Mouse (Mus musculus) right cerebral cortex, adult 18-20 months (tissue): ENCODE data around the gene Ppfibp2.
A peak's percentile ranks its signal among the peaks of the same experiment; 100 is the strongest.

Experiments
- DNase-seq: peaks from one replicate; pipeline ENCODE4 v3.0.0; 2022; ENCODE audit warnings: mixed read lengths

Ppfibp2 gene

DNA sequence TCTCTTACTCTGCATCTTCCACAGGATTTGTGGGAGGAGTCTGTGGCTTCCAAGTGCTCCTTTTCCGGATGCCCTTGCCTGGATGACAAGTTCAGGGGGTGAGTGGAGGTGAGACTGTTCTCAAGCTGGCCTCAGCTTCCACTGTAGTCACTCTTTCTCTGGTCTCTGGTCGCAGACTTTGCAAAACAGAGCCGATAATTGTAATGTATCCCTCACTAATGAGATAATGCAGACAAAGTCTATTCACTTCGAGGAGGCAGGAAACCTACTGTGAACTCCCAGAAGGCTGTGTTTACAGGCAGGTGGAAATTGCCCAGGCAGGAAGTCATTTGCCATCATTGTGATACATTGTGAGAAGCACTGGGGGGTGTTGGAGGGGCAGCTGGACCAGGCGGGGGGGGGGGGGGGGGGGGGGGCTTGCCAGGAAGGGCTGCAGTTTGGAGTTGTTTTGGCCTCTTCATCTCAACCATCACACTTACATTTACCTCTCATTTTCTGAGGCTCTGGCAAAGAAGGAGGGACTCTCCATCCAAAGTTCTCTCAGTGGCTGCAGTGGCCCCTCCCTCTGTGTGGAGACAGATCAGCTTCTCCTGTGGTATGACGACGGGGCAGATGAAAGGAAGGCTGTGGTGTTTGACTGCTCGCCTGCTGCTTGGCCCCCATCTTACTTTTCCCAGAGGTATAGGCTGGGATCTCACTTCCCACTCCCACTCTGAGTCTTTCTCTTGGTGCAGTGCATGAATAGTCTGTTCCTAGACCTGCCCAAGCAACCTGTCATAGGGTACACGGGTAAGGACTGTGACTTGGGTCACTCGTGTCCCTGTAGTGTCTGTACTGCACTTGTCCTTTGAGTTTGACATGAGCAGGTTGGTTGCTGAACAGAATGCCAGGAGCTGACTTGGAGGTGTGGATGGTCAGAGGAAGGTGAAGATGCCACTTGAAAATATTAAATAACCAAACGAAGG is 23.3 kb downstream of the Ppfibp2 start:
- DNase-seq: no peak

DNA sequence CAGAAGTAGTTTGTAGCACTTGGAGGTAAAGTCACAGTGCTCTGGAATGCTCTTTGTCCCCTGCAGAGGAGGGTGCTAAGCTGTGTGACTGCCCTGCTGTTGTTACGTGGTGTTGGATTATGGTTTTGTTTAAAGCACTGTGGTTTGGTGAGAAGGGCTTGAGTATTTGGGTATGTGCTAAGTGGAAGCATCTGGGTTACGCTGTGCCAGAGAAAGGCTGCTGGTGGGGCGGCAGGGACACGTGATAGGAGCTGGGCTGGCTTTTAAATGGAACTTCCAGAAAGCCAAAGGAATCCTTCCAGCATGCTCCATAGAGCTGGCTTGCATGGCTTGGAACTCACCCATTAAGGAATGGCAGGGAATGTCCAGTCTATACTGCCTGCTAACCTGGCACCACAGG is 24.2 kb downstream of the Ppfibp2 start:
- no peak for DNase-seq

- no peak for DNase-seq
Measured at GRCm38 (mm10) chr7:107620137-107620536, 25.1 kb downstream of the Ppfibp2 start.

DNA sequence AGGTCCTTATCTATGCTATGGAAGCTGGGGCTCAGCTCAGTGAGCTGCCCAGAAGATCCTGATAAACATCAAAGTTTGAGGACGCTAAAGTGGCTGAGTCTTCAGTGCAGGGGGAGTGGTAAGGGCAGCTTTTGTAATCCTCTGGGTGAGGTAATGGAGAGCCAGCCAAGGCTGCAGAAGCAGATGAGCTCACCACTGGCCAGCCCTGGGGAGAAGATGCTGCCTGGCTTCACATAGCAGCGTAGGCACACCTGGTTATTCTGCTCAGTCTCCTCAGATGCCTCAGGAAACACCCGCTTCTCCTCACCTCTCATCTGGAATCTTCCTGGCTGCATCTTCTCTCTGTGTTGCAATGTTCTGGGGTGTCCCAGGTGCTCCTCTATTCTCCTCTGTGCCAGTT is 29.4 kb downstream of the Ppfibp2 start:
- DNase-seq: no peak

GRCm38 (mm10) chr7:107625061-107625460 is 30.1 kb downstream of the Ppfibp2 start, which contains the start of gene 5330417H12Rik:
Gene 5330417H12Rik (minus strand): TSS chr7:107625161.
- no peak for DNase-seq

DNA sequence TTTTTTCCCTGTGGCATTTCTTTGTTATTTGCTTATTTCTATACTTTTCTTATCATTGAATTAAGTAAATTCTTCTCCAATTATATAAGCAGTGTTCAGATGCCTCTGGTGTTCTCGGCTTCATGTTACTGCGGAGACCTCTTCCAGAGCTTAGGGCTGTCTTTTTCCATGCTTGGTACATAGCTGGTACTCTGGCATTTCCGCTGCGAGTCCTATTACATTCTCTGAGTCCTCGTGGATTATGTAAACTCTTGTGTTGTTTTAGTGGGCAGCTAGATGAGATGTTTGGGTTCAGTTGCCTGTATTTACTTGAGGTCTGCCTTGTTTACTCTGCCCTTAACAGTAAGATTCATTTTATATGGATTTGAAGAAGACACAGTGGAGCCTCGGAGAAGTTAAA is 30.8 kb downstream of the Ppfibp2 start:
- DNase-seq: no peak

DNA sequence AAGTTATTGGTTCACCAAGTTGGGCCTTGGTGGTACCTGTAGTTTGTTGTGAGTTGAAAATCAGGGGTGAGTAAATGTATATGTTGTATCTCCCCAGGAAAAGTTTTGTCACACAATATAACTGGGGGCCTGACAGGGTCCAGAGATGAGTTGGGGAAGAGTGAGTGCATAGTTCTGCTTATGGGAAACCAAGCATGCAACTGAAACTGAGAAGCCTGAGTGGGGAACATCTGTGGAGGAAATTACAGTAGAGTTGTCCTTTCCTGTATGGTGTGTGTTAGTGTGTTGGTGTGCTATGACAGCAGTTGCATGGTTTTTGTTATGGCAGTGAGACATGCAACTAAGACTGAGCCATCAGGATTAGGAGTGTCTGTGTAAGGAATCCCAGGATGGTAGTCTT is 33.4 kb downstream of the Ppfibp2 start:
- no peak for DNase-seq

- no peak for DNase-seq
Measured at GRCm38 (mm10) chr7:107633201-107633600, 38.2 kb downstream of the Ppfibp2 start.

- DNase-seq: no peak
Measured at GRCm38 (mm10) chr7:107637398-107637797, 42.4 kb downstream of the Ppfibp2 start.

DNA sequence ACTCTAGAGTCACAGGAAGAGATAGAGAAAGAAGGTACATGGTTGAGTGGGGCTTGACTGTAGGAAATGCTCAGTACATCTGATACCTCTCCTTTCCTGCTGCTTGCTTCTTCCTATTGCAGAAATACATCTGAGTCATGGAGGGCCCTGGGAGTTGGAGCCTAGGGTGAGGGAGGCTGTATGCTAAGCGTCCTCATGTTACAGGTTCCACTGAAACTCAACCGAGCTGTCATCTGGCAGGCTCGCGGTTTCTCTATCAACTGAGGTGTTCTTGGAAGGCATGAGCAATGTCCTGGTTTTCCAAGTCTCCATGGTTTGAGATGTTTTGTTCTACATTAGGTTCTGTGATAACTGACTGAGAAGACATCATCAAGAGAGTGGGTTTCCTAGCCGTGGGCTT is 43.0 kb downstream of the Ppfibp2 start:
- DNase-seq: no peak

GRCm38 (mm10) chr7:107642586-107643275 is 47.7 kb downstream of the Ppfibp2 start:
- no peak for DNase-seq

- no peak for DNase-seq
Measured at GRCm38 (mm10) chr7:107644987-107645386, 50.0 kb downstream of the Ppfibp2 start.

DNA sequence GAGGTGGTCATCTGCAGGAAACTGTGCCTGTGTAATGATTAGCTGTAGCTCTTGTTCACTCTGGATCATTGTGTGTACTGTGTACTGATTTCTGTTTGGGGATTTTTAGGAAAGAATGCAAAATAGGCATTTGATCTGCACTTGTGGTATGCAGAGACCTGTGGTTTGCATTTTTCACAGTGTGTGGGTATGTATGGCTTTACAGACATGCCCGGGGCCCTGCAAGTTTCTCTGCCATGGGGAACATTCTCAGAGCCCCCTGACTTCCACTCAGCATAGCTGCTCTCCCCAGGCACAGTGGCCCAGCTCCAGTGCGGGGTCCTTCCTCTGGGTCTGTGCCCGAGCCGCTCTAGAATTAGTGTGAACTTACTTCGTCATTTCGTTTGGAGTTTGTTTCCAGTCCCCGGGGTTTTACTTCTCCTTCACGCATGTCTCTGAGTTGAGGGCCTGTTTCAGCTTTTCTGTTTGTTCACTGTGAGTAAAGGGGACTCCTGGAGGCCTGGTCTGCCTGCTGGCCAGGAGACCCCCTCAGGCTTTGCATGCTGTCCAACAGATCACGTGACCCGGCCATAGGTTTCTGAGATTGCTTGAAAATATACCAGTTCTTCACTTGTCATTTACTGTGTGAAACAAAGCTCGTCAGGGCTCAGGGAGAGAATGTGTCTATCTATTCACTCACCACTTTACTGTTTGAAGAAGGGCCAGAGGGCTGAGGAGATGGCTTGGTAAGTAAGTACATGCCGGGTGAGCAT is 54.1 kb downstream of the Ppfibp2 start:
- DNase-seq: no peak

DNA sequence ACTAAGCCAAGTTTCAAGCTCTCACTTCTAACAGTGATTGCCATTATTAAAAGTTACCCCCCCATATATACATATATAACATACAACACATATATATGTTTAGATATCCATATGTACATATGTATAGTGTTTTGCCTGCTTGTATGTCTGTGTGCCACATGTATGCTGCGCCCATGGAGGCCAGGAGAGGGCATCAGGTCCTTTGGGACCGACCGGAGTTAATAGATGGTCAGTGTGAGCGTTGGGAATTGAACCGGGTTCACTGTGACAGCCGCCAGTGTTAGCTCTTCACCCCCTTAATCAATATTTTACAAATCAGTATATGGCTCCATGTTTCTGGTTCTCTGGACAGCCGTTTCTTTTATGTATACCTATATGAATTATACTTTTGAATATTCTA is 55.0 kb downstream of the Ppfibp2 start:
- no peak for DNase-seq

DNA sequence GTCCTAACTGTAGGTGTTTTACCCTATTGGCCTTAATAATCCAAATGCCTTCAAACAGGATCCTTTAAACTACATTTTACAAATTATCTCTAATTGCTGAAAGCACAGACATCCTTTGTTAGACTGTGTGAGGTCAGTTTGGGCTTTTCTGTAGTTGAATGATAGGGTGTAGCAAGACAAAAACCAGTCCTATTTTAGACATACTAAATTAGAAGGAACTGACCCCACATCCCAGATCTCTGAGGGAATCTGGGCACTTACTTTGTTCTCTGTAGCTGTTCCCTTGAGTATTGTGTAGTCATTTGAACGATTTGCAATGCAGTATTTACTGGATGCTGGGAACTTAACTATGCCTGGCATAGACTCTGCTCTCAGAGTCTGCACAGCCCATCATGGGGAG is 56.8 kb downstream of the Ppfibp2 start:
- DNase-seq: no peak

GRCm38 (mm10) chr7:107656451-107656850 is 61.4 kb downstream of the Ppfibp2 start:
- no peak for DNase-seq

GRCm38 (mm10) chr7:107659186-107659918 is 64.3 kb downstream of the Ppfibp2 start:
- DNase-seq: no peak

DNA sequence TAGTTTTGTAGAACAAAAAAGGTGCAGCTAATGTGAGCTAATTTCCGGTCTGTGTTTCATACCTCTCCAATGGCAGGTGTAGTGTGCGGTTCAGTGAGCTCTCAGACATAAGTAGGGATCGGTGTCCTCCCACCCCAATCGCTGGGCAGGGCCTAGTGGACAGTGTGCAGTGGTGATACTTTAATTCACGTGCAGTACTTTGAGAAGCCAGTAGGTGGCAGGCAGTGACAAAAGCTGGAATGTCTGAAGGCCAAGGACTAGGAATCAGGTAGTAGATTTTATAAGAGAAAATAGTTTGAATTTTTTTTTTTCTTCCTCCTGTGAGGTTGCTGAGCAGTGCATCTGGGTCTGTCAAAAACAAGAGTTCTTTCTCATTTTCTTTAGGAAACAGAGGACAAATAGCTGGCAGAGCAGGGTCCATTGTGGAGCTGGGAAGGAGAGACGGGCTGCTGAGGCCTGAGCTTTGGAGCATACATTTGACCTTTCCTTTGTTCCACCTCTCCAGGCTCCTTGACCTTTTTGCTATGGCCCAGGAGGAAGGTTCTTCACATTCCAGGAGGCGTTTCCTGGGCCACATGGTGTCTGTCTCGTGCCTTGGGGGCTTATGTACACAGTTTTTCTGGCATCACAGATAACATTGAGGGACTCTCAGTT is 66.3 kb downstream of the Ppfibp2 start:
- peak; percentile 63 for DNase-seq

DNA sequence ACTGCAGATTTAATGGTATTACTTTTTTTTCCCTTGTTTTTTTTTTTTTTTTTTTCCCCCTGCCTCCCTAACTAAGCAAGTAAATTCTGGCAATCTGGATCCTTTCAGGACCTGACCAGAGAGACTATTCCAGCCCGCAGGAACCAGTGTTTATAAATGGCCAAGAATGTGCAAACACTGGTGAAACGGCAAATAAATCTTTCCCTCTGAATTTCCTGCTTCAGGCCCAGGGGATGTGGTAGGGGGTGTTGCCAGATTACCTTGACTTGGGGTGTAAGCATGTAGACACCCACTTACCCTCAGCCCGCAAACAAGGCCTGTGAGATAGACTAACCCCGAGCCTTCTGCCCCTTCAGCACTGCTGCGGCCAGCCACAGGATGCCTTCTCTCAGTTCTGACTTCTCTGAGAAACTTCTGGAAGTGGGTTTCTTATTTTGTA is 66.9 kb downstream of the Ppfibp2 start:
- no peak for DNase-seq

GRCm38 (mm10) chr7:107663621-107664020 is 68.6 kb downstream of the Ppfibp2 start:
- no peak for DNase-seq

- DNase-seq: no peak
Measured at GRCm38 (mm10) chr7:107664063-107665056, 69.4 kb downstream of the Ppfibp2 start.
